In genomic region chr11:101885232-101885631, GRCm38 (mm10) we compare ENCODE assay signal across 10 mouse cellular contexts. TPM values are rescaled to one million over a fixed set of nuclear protein-coding genes. Genes with fewer than 3 reads are reported as not detected.
DNase-seq lines count a peak whose midpoint lies in the region; ATAC-seq and TF ChIP-seq lines count a peak whose summit lies in the region.
"Had no signal": no experiment of that assay in that cellular context is flagged by ENCODE, and none has a peak within 500 bp of the region (broad histone marks: within the 10 kb centered on the region; RNA-seq: fewer than 3 reads in every experiment).

No protein-coding gene starts in this region.

- no peak overlapping the region for H3K4me3 ChIP-seq in liver, postnatal 0 days (ENCODE audit: low read depth, low read length)
- H3K4me3 ChIP-seq in liver, embryonic 12.5 days: no peak overlapping the region
- no peak overlapping the region for H3K4me3 ChIP-seq in stomach, embryonic 14.5 days (ENCODE audit: low read depth, low read length)
- H3K4me3 ChIP-seq in forebrain, embryonic 11.5 days (ENCODE audit: low read depth, low read length): no peak overlapping the region

- no peak for TF ChIP-seq EP300 in liver, postnatal 0 days (IDR thresholded peaks at IDR 0.05; ENCODE audit: low read depth)

- no peaks in the 10 kb centered on the region for H3K9me3 ChIP-seq in liver, postnatal 0 days (ENCODE audit: low read length)
- no peaks in the 10 kb centered on the region for H3K9me3 ChIP-seq in liver, embryonic 12.5 days (replicated peaks)
- no peaks in the 10 kb centered on the region for H3K9me3 ChIP-seq in stomach, embryonic 14.5 days (ENCODE audit: control insufficient read depth, low read depth, low read length)
- no peaks in the 10 kb centered on the region for H3K9me3 ChIP-seq in forebrain, embryonic 11.5 days (ENCODE audit: control insufficient read depth, low read length)

- H3K27ac ChIP-seq in liver, postnatal 0 days (ENCODE audit: low read depth): no peak overlapping the region
- no peak overlapping the region for H3K27ac ChIP-seq in liver, embryonic 12.5 days
- H3K27ac ChIP-seq in stomach, embryonic 14.5 days (ENCODE audit: low read length): peak overlapping the region; percentile 71; the same call in 1 of the 2 replicates
- H3K27ac ChIP-seq in forebrain, embryonic 11.5 days (ENCODE audit: low read depth, low read length): no peak overlapping the region

- ATAC-seq in liver, postnatal 0 days: peak; percentile 41; the same call in 1 of the 2 replicates
- ATAC-seq in liver, embryonic 12.5 days: no peak
- peak; percentile 29; the same call in 1 of the 2 replicates for ATAC-seq in stomach, embryonic 14.5 days (ENCODE audit: insufficient number of reproducible peaks, insufficient read depth, low FRiP score, low read depth)
- no peak for ATAC-seq in forebrain, embryonic 11.5 days (replicated peaks; ENCODE audit: low FRiP score)

- H3K27me3 ChIP-seq in liver, postnatal 0 days (ENCODE audit: insufficient read depth, low read length): peaks cover 20% of the 10 kb centered on the region
- peaks cover 96% of the 10 kb centered on the region for H3K27me3 ChIP-seq in liver, embryonic 12.5 days (replicated peaks)
- H3K27me3 ChIP-seq in stomach, embryonic 14.5 days (ENCODE audit: control insufficient read depth, insufficient read depth, low read length): no peaks in the 10 kb centered on the region
- no peaks in the 10 kb centered on the region for H3K27me3 ChIP-seq in forebrain, embryonic 11.5 days (ENCODE audit: control insufficient read depth, insufficient read depth, low read length)

- TF ChIP-seq CTCF in liver, postnatal 0 days (IDR thresholded peaks at IDR 0.05; ENCODE audit: low read depth): peak; percentile 30

- no peak overlapping the region for H3K9ac ChIP-seq in liver, postnatal 0 days (replicated peaks)
- no peak overlapping the region for H3K9ac ChIP-seq in liver, embryonic 12.5 days
- H3K9ac ChIP-seq in stomach, embryonic 14.5 days (replicated peaks; ENCODE audit: low read depth, low read length): no peak overlapping the region
- no peak overlapping the region for H3K9ac ChIP-seq in forebrain, embryonic 11.5 days (ENCODE audit: low read length)

- no peak overlapping the region for H3K4me2 ChIP-seq in liver, postnatal 0 days (ENCODE audit: low read depth, low read length)
- H3K4me2 ChIP-seq in liver, embryonic 12.5 days: no peak overlapping the region
- H3K4me2 ChIP-seq in stomach, embryonic 14.5 days (replicated peaks; ENCODE audit: low read depth, low read length): no peak overlapping the region
- no peak overlapping the region for H3K4me2 ChIP-seq in forebrain, embryonic 11.5 days (ENCODE audit: low read depth, low read length, severe bottlenecking)

- H3K4me1 ChIP-seq in liver, postnatal 0 days (ENCODE audit: insufficient read depth): peaks cover 5% of the 10 kb centered on the region; the same call in 1 of the 2 replicates
- H3K4me1 ChIP-seq in liver, embryonic 12.5 days: peaks cover 16% of the 10 kb centered on the region
- peaks cover 49% of the 10 kb centered on the region for H3K4me1 ChIP-seq in stomach, embryonic 14.5 days (ENCODE audit: control insufficient read depth, insufficient read depth, low read length)
- H3K4me1 ChIP-seq in forebrain, embryonic 11.5 days (replicated peaks; ENCODE audit: control insufficient read depth, insufficient read depth, low read length): peaks cover 3% of the 10 kb centered on the region; the same call in 1 of the 2 replicates

- no peak for DNase-seq in liver, postnatal 0 days
- DNase-seq in heart, adult 9 months (ENCODE audit: low spot score in 2 of 2): peak; percentile 41 to 59
- DNase-seq in kidney, postnatal 36 days: peak; percentile 29 to 35
- no peak for DNase-seq in forebrain, embryonic 11.5 days (ENCODE audit: low spot score)
- no peak for DNase-seq in gastrocnemius, postnatal 4 days (ENCODE audit: low spot score in 2 of 2)
- DNase-seq in thymus, postnatal 10 days (ENCODE audit: low spot score in 2 of 2): no peak
- DNase-seq: cerebellum, adult 9-10 months; left cerebral cortex, postnatal 4 days had no signal

- WGBS in liver, postnatal 0 days (ENCODE audit: insufficient replicate concordance): 11% methylated on average over 6 of the region's 6 CpGs
- WGBS in liver, embryonic 12.5 days (ENCODE audit: insufficient replicate concordance): 6% methylated on average over 6 of the region's 6 CpGs
- WGBS in stomach, embryonic 14.5 days: 27% methylated on average over 6 of the region's 6 CpGs
- 61% methylated on average over 6 of the region's 6 CpGs for WGBS in forebrain, embryonic 11.5 days

- no peaks in the 10 kb centered on the region for H3K36me3 ChIP-seq in liver, postnatal 0 days (replicated peaks; ENCODE audit: insufficient read depth, low read length)
- no peaks in the 10 kb centered on the region for H3K36me3 ChIP-seq in liver, embryonic 12.5 days
- H3K36me3 ChIP-seq in stomach, embryonic 14.5 days (ENCODE audit: control insufficient read depth, insufficient read depth, low read length): no peaks in the 10 kb centered on the region
- no peaks in the 10 kb centered on the region for H3K36me3 ChIP-seq in forebrain, embryonic 11.5 days (ENCODE audit: control insufficient read depth, insufficient read depth, low read length)

RNA-seq across cellular contexts. Expression of gene Meox1, which starts 8.9 kb away (rescaled TPM):
- 0.05 and 0.11 TPM in 2 replicates for polyA plus RNA-seq in liver, postnatal 0 days (2015; fragmentation: Nextera tagmentation; extraction: Ambion mirVana)
- 0.72 and 1.3 TPM in 2 replicates for polyA plus RNA-seq in liver, embryonic 12.5 days (2016; fragmentation: Nextera tagmentation; extraction: Ambion mirVana)
- 5.2 and 5.6 TPM in 2 replicates for polyA plus RNA-seq in stomach, embryonic 14.5 days (2014; fragmentation: Nextera tagmentation; extraction: Ambion mirVana)
- 0.21 TPM in 1 of 2 replicates, not detected in the other for polyA plus RNA-seq in forebrain, embryonic 11.5 days (2014; fragmentation: Nextera tagmentation; extraction: Ambion mirVana)
- total RNA-seq in gastrocnemius, postnatal 4 days (2021): 10 to 100 TPM; 17.7 to 20.4 TPM

Comparison
In these comparisons a context has a peak if more than half of its experiments do, and no peak if none do; other contexts are left out.
1. ATAC-seq: peak in liver, postnatal 0 days (single experiment) and stomach, embryonic 14.5 days (single experiment); none in liver, embryonic 12.5 days (single experiment) and forebrain, embryonic 11.5 days (single experiment).
2. DNase-seq: peak in heart, adult 9 months (2 of 2) and kidney, postnatal 36 days (2 of 2); none in liver, postnatal 0 days (single experiment), forebrain, embryonic 11.5 days (single experiment), gastrocnemius, postnatal 4 days (0 of 2) and thymus, postnatal 10 days (0 of 2).